Mouse (Mus musculus) CD4-positive helper T cell, adult 2 months (primary cell): ENCODE measurements around the gene Araf.
A peak's percentile ranks its signal among the peaks of the same experiment; 100 is the strongest.

Experiments used
- DNase-seq: peaks from one replicate; pipeline ENCODE4 v3.0.0-alpha.2; 2012; ENCODE audit warnings: low read depth, missing footprints, low spot score

Araf gene

DNA sequence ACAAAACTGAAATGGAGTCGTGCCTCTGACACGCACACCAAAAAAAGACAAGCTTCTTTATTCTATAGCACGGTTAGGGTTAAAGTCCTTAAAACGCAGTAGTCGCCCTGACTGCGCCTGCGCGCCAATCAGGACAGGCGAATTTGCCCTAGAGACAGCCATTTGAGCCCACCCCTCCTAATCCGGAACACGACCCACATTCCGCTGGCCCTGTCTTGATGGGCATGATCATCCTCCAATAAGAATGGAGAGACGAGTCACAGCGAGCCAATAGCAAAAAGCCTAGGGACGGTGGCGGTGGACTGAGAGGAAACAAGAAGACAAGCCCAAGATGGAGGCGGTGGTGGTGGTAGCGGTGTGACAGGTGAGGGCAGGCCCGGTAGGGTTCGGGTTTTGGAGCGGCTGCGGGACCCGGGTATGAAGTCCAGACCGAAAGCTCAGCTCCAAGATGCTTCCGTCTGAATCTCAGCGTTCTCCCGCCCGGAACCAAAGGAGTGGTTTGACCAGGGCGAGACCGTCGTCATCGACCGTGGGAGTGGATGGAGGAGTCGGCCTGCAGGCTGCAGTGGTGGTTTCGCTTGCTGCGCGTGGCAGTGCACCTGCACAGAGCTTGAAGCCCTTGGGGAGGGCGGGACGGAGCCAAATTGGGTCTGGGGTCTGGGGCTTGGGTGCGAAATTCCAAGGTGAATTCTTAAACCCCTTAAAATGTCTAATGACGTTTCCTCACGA is 50.8 kb downstream of the Araf start:
- peak; percentile 96 for DNase-seq

DNA sequence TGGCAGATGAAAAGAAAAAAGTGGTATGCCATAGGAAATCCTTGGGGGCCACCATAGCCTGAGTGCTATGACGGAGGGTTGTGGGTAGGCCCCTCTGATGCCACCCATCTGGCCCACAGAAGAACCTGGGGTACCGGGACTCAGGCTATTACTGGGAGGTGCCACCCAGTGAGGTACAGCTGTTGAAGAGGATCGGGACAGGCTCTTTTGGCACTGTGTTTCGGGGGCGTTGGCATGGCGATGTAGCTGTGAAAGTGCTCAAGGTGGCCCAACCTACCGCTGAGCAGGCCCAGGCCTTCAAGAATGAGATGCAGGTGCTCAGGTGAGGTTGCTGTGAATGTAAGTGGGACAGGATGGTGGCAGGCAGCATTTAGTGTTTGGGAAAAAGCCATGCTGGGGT is 56.2 kb downstream of the Araf start:
- DNase-seq, result no peak

DNA sequence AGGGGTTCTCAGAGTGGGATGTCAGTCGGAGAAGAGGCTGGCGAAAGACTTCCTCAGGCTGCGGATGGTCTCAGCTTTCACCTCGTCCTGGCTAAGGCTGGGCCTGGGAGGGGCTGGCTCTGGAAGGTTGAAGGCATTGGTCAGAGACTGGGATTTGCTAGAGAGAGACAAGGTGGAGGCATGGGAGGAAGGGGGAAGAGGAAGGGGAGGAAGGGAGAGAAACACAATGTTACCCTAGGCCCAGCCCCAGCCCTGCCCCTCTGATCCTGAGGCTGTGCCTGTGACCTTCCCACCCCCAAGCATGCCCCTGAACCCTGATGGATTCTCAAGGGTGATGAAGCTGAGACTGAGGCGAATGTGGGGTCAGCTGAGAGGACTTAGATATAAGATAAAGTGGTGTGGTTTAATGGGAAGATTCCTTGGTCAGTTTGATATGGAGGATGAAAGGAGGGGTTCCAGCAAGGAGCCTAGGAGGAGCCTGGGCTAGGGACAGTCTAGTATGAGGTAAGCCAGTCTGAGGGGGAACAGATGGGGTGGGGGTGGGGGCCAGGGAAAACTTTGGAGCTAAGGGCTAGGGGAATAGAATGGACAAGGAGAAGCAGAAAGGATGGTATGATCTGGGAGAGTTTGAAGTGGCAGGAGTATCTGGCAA is 64.0 kb downstream of the Araf start:
- no peak for DNase-seq

DNA sequence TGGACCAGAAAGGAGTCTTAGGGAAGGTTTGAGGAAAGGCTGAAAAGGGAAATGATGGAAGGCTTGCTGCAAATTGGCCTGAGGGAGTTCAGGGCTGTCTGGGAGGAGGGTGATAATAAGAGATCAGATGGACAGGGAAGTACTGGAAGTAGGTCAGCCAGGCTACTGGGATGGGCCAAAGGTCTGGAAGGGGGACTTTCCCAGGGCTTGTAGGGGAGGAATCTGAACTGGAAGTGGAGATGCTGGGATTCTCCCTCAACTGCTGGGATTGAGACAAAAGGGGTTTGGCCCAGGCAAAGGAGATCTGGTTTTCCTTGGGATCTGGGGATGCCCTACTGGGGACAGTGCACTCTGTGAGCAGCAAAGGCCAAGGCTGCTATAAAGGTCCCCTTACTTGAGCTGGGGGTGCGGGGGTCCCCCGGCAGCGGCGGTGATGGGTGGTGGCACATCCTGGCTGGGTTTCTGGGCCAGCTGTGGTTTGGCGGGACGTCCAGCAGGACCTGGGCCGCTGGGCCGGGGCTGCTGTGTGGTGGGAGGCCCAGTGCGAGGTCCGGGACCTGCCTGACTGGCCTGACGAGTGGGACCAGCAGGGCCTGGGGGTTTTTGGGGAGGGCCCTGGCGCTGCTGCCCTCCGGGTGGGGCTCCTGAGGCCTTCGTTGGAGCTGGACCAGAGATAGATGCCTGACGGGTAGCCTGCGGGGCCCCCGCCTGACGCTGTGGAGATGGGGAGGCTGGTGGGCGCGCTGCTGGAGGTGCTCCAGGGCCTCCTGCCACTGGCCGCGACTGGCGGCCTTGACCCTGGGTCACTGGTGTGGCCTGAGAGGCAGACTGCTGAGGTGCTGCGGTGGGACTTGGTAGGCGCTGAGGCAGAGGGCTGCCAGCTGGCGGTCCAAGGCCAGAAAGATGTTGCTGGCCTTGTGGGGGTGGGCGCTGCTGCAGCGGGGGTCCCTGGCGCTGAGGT is 64.8 kb downstream of the Araf start:
- DNase-seq, result no peak

DNA sequence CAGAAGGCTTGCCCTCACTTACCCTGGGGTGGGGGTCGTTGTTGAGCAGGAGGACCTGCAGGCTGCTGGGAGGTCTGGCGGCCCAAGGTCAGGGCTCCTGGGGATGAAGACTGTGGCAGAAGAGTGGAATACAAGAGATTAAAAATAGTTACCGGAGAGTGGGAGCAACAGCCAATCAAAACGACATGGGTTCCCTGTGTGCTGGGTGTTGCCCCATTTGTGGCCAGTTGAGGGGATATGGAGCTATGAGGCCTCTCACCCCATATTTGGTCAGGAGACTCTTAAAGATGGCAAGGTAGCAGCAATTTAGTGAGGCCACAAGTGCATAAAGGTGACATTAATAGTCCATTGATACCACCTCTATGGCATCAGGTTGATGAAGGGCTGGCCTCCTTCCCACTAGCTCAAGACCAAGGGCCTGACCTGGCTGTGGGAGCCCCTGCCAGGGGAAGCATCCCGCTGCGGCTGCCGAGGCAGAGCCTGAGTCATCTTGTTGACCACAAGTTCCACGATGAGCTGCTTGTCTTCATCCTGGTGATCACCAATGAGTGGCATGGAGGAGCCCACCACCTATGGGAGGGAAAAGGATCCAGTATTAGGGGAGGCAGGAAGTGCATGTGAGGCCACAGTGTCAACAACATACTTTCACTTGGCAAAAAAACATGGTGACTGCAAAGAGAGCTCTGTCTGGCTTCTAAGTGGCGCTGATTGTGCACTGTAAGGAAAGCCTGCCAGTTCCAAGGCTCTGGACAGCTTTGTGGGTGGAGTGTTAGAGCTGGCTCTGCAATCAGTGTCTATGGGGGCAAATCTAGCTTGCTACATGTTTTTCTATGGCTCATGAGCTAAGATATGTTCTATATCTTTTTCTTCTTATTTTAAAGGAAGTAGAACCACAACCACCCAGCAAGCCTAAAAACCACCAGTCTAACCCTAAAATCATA is 65.8 kb downstream of the Araf start:
- no peak for DNase-seq

DNA sequence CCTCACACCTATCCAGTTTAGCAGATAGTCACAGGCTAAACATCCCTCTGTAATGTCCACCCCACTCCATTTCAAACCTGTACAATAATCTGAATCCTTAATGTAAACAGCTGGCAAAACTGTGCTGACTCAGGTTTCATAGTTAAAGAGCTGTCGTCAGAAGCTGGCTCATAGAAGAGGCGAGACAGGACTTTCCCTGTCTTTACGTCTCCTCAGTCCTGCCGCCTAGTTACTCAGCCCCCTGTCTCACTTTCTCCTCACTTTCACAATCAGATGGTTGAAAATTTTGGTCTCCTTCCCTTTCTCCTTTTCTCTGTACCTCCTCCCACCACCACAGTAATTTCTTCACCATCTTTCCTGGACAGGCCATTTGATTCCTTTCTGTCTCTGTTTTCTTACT is 70.5 kb downstream of the Araf start:
- DNase-seq, result no peak

DNA sequence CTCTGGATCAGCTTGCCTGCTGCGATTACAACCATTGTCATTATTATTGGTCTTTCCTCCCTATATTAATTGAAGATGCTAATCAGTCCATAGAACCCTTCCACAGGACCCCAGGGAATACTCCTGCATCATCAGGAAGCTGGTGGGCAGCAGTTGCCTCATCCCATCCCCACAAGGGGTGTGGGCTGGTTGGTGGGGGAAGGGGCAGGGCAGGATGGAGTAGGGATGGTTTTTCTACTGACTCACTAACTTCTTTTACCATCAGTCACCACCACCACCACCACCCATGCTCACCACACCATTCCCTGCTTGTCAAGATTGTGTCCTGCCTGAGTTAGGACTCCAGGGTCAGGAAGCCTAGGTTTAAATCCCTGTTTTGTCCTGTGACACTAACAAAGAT is 71.6 kb downstream of the Araf start:
- no peak for DNase-seq

DNA sequence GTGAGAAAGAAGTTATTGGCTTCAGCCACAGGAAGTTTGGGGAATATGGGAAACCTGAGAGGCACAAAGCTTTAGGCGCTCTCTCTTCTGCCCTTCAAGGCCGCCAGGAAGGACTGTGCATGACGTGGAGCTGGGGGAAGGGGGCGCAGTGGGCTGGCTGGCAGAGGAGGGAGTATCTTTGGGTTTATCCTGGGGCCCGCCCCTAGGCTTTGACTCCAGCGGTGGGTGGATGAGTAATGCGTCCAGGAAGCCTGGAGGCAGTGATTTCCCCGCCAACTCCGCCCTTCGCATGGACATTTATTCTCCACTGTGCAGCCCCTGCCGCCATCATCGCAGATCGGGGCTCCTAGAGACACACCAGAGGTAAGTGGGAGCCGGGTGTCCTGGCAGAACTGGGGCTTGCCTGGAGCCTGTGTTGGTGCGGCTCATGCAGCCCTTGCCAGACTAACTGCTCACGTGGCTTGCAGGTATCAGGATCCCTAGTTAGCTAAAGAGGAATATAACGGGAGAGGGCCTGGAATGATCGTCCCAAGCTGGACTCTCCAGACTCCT is 72.4 kb downstream of the Araf start, which contains the start of gene Timp1:
TSS of gene Timp1 (plus strand) at position 205 of the 552 bp plus-strand sequence.
- no peak for DNase-seq

DNA sequence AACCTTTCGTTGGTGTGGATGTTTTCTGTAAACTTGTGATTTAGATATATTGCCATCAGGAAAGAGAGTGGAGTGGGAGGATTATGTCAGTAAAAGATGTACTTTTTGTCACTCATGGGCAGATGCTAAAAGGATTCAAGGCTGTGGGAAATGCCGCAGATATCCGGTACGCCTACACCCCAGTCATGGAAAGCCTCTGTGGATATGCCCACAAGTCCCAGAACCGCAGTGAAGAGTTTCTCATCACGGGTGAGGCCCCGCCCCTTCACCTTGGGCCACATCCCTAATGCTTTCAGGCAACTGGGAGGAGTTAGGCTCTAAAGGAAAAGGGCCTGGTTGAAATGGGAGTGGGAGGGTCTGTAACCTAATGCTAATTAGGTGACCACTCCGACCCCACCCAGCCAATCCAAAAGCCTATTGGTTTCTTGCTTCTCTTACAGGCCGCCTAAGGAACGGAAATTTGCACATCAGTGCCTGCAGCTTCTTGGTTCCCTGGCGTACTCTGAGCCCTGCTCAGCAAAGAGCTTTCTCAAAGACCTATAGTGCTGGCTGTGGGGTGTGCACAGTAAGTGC is 75.4 kb downstream of the Araf start:
- DNase-seq, result no peak

DNA sequence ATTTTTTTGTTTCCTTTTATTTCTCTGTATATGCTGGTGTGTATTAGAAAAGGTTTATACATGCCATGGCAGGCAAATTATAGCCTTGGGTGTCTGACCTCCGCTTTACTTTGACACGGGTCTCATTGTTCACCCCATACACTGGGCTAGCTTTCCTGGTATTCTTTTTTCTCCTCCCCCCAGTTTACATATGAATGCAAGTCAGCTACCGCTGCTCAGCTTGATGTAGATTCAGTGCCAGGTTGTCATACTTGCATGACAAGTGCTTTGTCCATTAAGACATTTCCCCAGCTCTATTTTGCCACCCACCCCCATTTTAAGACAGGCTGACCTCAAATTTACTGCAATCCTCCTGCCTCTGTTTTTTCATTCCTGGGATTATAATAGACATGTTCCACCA is 77.6 kb downstream of the Araf start:
- no peak for DNase-seq

DNA sequence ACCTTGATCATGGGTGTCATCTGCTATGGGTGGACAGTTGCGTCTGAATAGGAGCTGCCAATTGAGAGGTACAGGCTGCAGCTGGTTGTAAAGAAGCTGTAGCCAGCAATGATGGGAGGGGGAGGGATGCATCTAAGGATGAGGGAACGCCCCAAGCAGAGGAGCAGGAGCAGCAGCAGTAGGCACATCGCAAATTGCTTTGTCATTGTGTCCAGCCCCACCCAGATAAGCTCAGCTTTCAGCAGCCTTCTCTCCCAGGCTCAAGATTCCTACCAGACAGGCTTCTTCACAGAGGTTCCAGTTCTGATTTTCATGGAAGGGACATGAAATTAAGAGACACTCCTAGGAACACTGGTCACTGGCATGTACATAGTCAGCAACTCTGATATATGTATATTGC is 112.5 kb downstream of the Araf start:
- DNase-seq, result no peak
